Mouse (Mus musculus) lung, adult 2 months (tissue): Measurements from ENCODE around the gene Rcor2.

Experiments used
- CTCF ChIP-seq: fragments of 200-500 bp; IDR thresholded peaks from 2 replicates; pipeline ENCODE4 v1.5.1; 2011; ENCODE audit warnings: mild to moderate bottlenecking, low read length, control low read depth; ENCODE audit not compliant: insufficient read depth
- POLR2A ChIP-seq: fragments of 200-500 bp; IDR thresholded peaks from 2 replicates; pipeline ENCODE4 v1.6.1; 2011; ENCODE audit warnings: low read depth, mild to moderate bottlenecking, control low read depth, low read length, borderline replicate concordance; ENCODE audit errors: extremely low read depth

DNA sequence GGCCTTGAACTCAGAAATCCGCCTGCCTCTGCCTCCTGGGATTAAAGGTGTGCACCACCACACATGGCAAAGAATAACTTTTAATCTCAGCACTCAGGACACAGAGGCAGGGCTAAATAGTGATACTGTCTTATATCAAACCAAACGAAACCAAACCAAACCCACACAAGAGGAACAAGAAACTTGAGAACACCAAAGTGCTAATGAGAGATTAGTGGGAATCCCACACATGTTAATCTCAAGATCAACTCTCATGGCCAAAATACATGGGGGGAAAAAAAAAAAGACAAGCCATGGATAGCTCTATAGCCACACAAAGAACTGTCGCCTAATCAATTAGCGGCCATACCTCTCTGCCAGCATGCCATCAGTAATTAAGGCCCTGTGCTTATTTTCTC, 48.5 kb downstream of the Rcor2 start:
- TF ChIP-seq CTCF: no peak
- TF ChIP-seq POLR2A: no peak
